ENCODE assay signal across 23 mouse cellular contexts in genomic region chr14:56626202-56626601, GRCm38 (mm10). TPM values are rescaled to one million over a fixed set of nuclear protein-coding genes. Genes with fewer than 3 reads are reported as not detected.
DNase-seq lines count a peak whose midpoint lies in the region; ATAC-seq and TF ChIP-seq lines count a peak whose summit lies in the region.
"Had no signal": no experiment of that assay in that cellular context is flagged by ENCODE, and none has a peak within 500 bp of the region (broad histone marks: within the 10 kb centered on the region; RNA-seq: fewer than 3 reads in every experiment).

No protein-coding gene starts in this region.

- TF ChIP-seq EP300 in liver, postnatal 0 days (IDR thresholded peaks at IDR 0.05; ENCODE audit: low read depth), result no peak

- WGBS in liver, embryonic 16.5 days (ENCODE audit: insufficient replicate concordance), result 59% methylated on average over 4 of the region's 4 CpGs
- WGBS in liver, embryonic 11.5 days, result 77% methylated on average over 4 of the region's 4 CpGs
- 61% methylated on average over 4 of the region's 4 CpGs for WGBS in liver, postnatal 0 days (ENCODE audit: insufficient replicate concordance)
- 72% methylated on average over 4 of the region's 4 CpGs for WGBS in stomach, embryonic 16.5 days
- 88% methylated on average over 4 of the region's 4 CpGs for WGBS in hindbrain, embryonic 13.5 days

- no peak overlapping the region for H3K27ac ChIP-seq in liver, embryonic 16.5 days (ENCODE audit: low read length)
- no peak overlapping the region for H3K27ac ChIP-seq in liver, embryonic 11.5 days (ENCODE audit: low read depth, low read length)
- no peak overlapping the region for H3K27ac ChIP-seq in liver, postnatal 0 days (ENCODE audit: low read depth)
- no peak overlapping the region for H3K27ac ChIP-seq in stomach, embryonic 16.5 days (ENCODE audit: low read length)
- no peak overlapping the region for H3K27ac ChIP-seq in hindbrain, embryonic 13.5 days
- H3K27ac ChIP-seq: embryonic facial prominence, embryonic 13.5 days; forebrain, embryonic 12.5 days; heart, adult 2 months; heart, embryonic 15.5 days; hindbrain, embryonic 10.5 days had no signal

- peaks cover 4% of the 10 kb centered on the region for H3K36me3 ChIP-seq in liver, embryonic 16.5 days (ENCODE audit: control insufficient read depth, insufficient read depth)
- H3K36me3 ChIP-seq in liver, embryonic 11.5 days (ENCODE audit: control insufficient read depth, insufficient read depth, low read length), result no peaks in the 10 kb centered on the region; the same call in 1 of the 2 replicates
- H3K36me3 ChIP-seq in liver, postnatal 0 days (replicated peaks; ENCODE audit: insufficient read depth, low read length), result peaks cover 18% of the 10 kb centered on the region
- H3K36me3 ChIP-seq in stomach, embryonic 16.5 days (ENCODE audit: control insufficient read depth, insufficient read depth, low read length), result peaks cover 18% of the 10 kb centered on the region; the same call in 1 of the 2 replicates
- no peaks in the 10 kb centered on the region for H3K36me3 ChIP-seq in hindbrain, embryonic 13.5 days
- H3K36me3 ChIP-seq: embryonic facial prominence, embryonic 13.5 days; forebrain, embryonic 12.5 days; hindbrain, embryonic 10.5 days had no signal

- H3K9ac ChIP-seq in liver, embryonic 16.5 days (ENCODE audit: low read depth, low read length), result no peak overlapping the region
- no peak overlapping the region for H3K9ac ChIP-seq in liver, embryonic 11.5 days (ENCODE audit: low read depth, low read length)
- H3K9ac ChIP-seq in liver, postnatal 0 days (replicated peaks), result no peak overlapping the region
- no peak overlapping the region for H3K9ac ChIP-seq in stomach, embryonic 16.5 days (ENCODE audit: low read length)
- H3K9ac ChIP-seq in hindbrain, embryonic 13.5 days, result no peak overlapping the region
- H3K9ac ChIP-seq: embryonic facial prominence, embryonic 13.5 days; forebrain, embryonic 12.5 days; heart, embryonic 15.5 days had no signal

- no peaks in the 10 kb centered on the region for H3K4me1 ChIP-seq in liver, embryonic 16.5 days (ENCODE audit: control insufficient read depth, low read depth, low read length)
- no peaks in the 10 kb centered on the region for H3K4me1 ChIP-seq in liver, embryonic 11.5 days (replicated peaks; ENCODE audit: control insufficient read depth, insufficient read depth, low read length)
- no peaks in the 10 kb centered on the region for H3K4me1 ChIP-seq in liver, postnatal 0 days (ENCODE audit: insufficient read depth)
- no peaks in the 10 kb centered on the region for H3K4me1 ChIP-seq in stomach, embryonic 16.5 days (ENCODE audit: control insufficient read depth, insufficient read depth, low read length)
- H3K4me1 ChIP-seq in hindbrain, embryonic 13.5 days (replicated peaks), result no peaks in the 10 kb centered on the region
- H3K4me1 ChIP-seq: embryonic facial prominence, embryonic 13.5 days; forebrain, embryonic 12.5 days; heart, embryonic 15.5 days; hindbrain, embryonic 10.5 days had no signal

- no peak for TF ChIP-seq CTCF in liver, postnatal 0 days (IDR thresholded peaks at IDR 0.05; ENCODE audit: low read depth)

- ATAC-seq in liver, embryonic 16.5 days (ENCODE audit: low read depth), result peak; percentile 71; the same call in 1 of the 2 replicates
- no peak for ATAC-seq in liver, embryonic 11.5 days (replicated peaks; ENCODE audit: low FRiP score)
- peak; percentile 77 for ATAC-seq in liver, postnatal 0 days
- peak; percentile 50; the same call in 1 of the 2 replicates for ATAC-seq in stomach, embryonic 16.5 days (ENCODE audit: insufficient read depth, low FRiP score)
- ATAC-seq in megakaryocyte-erythroid progenitor cell, adult 5-6 weeks (replicated peaks; ENCODE audit: low FRiP score, low TSS enrichment, poor library complexity, severe bottlenecking), result no peak
- no peak for ATAC-seq in hindbrain, embryonic 13.5 days (ENCODE audit: low FRiP score)
- ATAC-seq: forebrain, embryonic 16.5 days; Patski had no signal

- H3K27me3 ChIP-seq in liver, embryonic 16.5 days (ENCODE audit: control insufficient read depth, insufficient read depth, low read depth, low read length), result no peaks in the 10 kb centered on the region
- H3K27me3 ChIP-seq in liver, embryonic 11.5 days (replicated peaks; ENCODE audit: control insufficient read depth, insufficient read depth, low read length), result no peaks in the 10 kb centered on the region
- H3K27me3 ChIP-seq in liver, postnatal 0 days (ENCODE audit: insufficient read depth, low read length), result no peaks in the 10 kb centered on the region
- H3K27me3 ChIP-seq in stomach, embryonic 16.5 days (ENCODE audit: control insufficient read depth, insufficient read depth, low read length), result no peaks in the 10 kb centered on the region
- no peaks in the 10 kb centered on the region for H3K27me3 ChIP-seq in hindbrain, embryonic 13.5 days
- H3K27me3 ChIP-seq: CH12.LX; embryonic facial prominence, embryonic 13.5 days; forebrain, embryonic 12.5 days; heart, embryonic 15.5 days; Patski had no signal

- no peak overlapping the region for H3K4me2 ChIP-seq in liver, embryonic 16.5 days (ENCODE audit: low read depth, low read length)
- no peak overlapping the region for H3K4me2 ChIP-seq in liver, embryonic 11.5 days
- H3K4me2 ChIP-seq in liver, postnatal 0 days (ENCODE audit: low read depth, low read length), result no peak overlapping the region
- H3K4me2 ChIP-seq in stomach, embryonic 16.5 days (ENCODE audit: low read depth, low read length), result no peak overlapping the region
- H3K4me2 ChIP-seq in hindbrain, embryonic 13.5 days, result no peak overlapping the region
- H3K4me2 ChIP-seq: embryonic facial prominence, embryonic 13.5 days; forebrain, embryonic 12.5 days; heart, embryonic 11.5 days; heart, embryonic 15.5 days had no signal

- no peak overlapping the region for H3K4me3 ChIP-seq in liver, embryonic 16.5 days (ENCODE audit: low read depth, low read length)
- no peak overlapping the region for H3K4me3 ChIP-seq in liver, embryonic 11.5 days (ENCODE audit: low read depth, low read length)
- H3K4me3 ChIP-seq in liver, postnatal 0 days (ENCODE audit: low read depth, low read length), result no peak overlapping the region
- H3K4me3 ChIP-seq in stomach, embryonic 16.5 days (replicated peaks; ENCODE audit: low read length), result no peak overlapping the region
- no peak overlapping the region for H3K4me3 ChIP-seq in hindbrain, embryonic 13.5 days
- H3K4me3 ChIP-seq: embryonic facial prominence, embryonic 13.5 days; forebrain, embryonic 12.5 days; heart, adult 2 months; heart, embryonic 15.5 days; hindbrain, embryonic 10.5 days had no signal

- no peak for DNase-seq in liver, embryonic 11.5 days (ENCODE audit: low spot score)
- no peak for DNase-seq in liver, postnatal 0 days
- no peak for DNase-seq in kidney, adult 18-20 months
- DNase-seq: adrenal gland, adult 2 months; adrenal gland, postnatal 25 days; cerebellum, adult 18-20 months; cerebellum, adult 9-11 months; cerebellum, postnatal 36 days; gastrocnemius, postnatal 10 days; heart, adult 2 months; heart, postnatal 14 days had no signal

- no peaks in the 10 kb centered on the region for H3K9me3 ChIP-seq in liver, embryonic 16.5 days (replicated peaks; ENCODE audit: control insufficient read depth, low read length)
- H3K9me3 ChIP-seq in liver, embryonic 11.5 days (ENCODE audit: control insufficient read depth, low read length), result no peaks in the 10 kb centered on the region
- no peaks in the 10 kb centered on the region for H3K9me3 ChIP-seq in liver, postnatal 0 days (ENCODE audit: low read length)
- H3K9me3 ChIP-seq in stomach, embryonic 16.5 days (replicated peaks; ENCODE audit: control insufficient read depth, low read length), result no peaks in the 10 kb centered on the region
- H3K9me3 ChIP-seq in hindbrain, embryonic 13.5 days, result no peaks in the 10 kb centered on the region
- H3K9me3 ChIP-seq: embryonic facial prominence, embryonic 13.5 days; forebrain, embryonic 12.5 days; heart, embryonic 15.5 days had no signal

RNA-seq across cellular contexts. Expression of gene Mphosph8, which starts 41.8 kb away (rescaled TPM):
- polyA plus RNA-seq in liver, embryonic 16.5 days (2015; fragmentation: Nextera tagmentation; extraction: Ambion mirVana), result 8.4 and 10.7 TPM in 2 replicates
- 23.8 and 30.9 TPM in 2 replicates for polyA plus RNA-seq in liver, embryonic 11.5 days (2014; fragmentation: Nextera tagmentation; extraction: Ambion mirVana)
- 9.0 and 9.9 TPM in 2 replicates for polyA plus RNA-seq in liver, postnatal 0 days (2015; fragmentation: Nextera tagmentation; extraction: Ambion mirVana)
- 21.9 and 22.6 TPM in 2 replicates for polyA plus RNA-seq in stomach, embryonic 16.5 days (2015; fragmentation: Nextera tagmentation; extraction: Ambion mirVana)
- total RNA-seq in megakaryocyte-erythroid progenitor cell, adult 5-6 weeks (2014; fragmentation: Nextera tagmentation), result 27.6 and 34.2 TPM in 2 replicates
- total RNA-seq in megakaryocyte-erythroid progenitor cell, adult 5-6 weeks (2017), result 34.1 and 34.7 TPM in 2 replicates
- 48.2 and 48.5 TPM in 2 replicates for polyA plus RNA-seq in hindbrain, embryonic 13.5 days (2015; fragmentation: Nextera tagmentation; extraction: Ambion mirVana)

RNA-seq across cellular contexts. Expression of gene Parp4, which starts 50.8 kb away (rescaled TPM):
- 2.1 and 2.2 TPM in 2 replicates for polyA plus RNA-seq in liver, embryonic 16.5 days (2015; fragmentation: Nextera tagmentation; extraction: Ambion mirVana)
- polyA plus RNA-seq in liver, embryonic 11.5 days (2014; fragmentation: Nextera tagmentation; extraction: Ambion mirVana), result 2.5 and 3.0 TPM in 2 replicates
- 3.3 and 3.5 TPM in 2 replicates for polyA plus RNA-seq in liver, postnatal 0 days (2015; fragmentation: Nextera tagmentation; extraction: Ambion mirVana)
- polyA plus RNA-seq in stomach, embryonic 16.5 days (2015; fragmentation: Nextera tagmentation; extraction: Ambion mirVana), result 7.2 and 8.4 TPM in 2 replicates
- 11.4 and 23.6 TPM in 2 replicates for total RNA-seq in megakaryocyte-erythroid progenitor cell, adult 5-6 weeks (2014; fragmentation: Nextera tagmentation)
- total RNA-seq in megakaryocyte-erythroid progenitor cell, adult 5-6 weeks (2017), result 2.8 and 6.3 TPM in 2 replicates
- 1.6 and 1.7 TPM in 2 replicates for polyA plus RNA-seq in hindbrain, embryonic 13.5 days (2015; fragmentation: Nextera tagmentation; extraction: Ambion mirVana)

RNA-seq across cellular contexts. Expression of gene Cenpj, which starts 51.0 kb away (rescaled TPM):
- 4.2 and 5.5 TPM in 2 replicates for polyA plus RNA-seq in liver, embryonic 16.5 days (2015; fragmentation: Nextera tagmentation; extraction: Ambion mirVana)
- polyA plus RNA-seq in liver, embryonic 11.5 days (2014; fragmentation: Nextera tagmentation; extraction: Ambion mirVana), result 9.8 and 11.1 TPM in 2 replicates
- polyA plus RNA-seq in liver, postnatal 0 days (2015; fragmentation: Nextera tagmentation; extraction: Ambion mirVana), result 2.0 and 2.1 TPM in 2 replicates
- 6.8 and 7.0 TPM in 2 replicates for polyA plus RNA-seq in stomach, embryonic 16.5 days (2015; fragmentation: Nextera tagmentation; extraction: Ambion mirVana)
- total RNA-seq in megakaryocyte-erythroid progenitor cell, adult 5-6 weeks (2014; fragmentation: Nextera tagmentation), result 12.3 and 14.9 TPM in 2 replicates
- 11.7 and 24.0 TPM in 2 replicates for total RNA-seq in megakaryocyte-erythroid progenitor cell, adult 5-6 weeks (2017)
- 7.3 and 8.2 TPM in 2 replicates for polyA plus RNA-seq in hindbrain, embryonic 13.5 days (2015; fragmentation: Nextera tagmentation; extraction: Ambion mirVana)

Comparison
In these comparisons a context has a peak if more than half of its experiments do, and no peak if none do; other contexts are left out.
1. ATAC-seq: peak in liver, embryonic 16.5 days (single experiment), liver, postnatal 0 days (single experiment) and stomach, embryonic 16.5 days (single experiment); none in liver, embryonic 11.5 days (single experiment), megakaryocyte-erythroid progenitor cell, adult 5-6 weeks (single experiment) and hindbrain, embryonic 13.5 days (single experiment).